Mouse (Mus musculus) hindbrain, postnatal 0 days (tissue): Measurements from ENCODE around the gene Gm10837. TPM values are rescaled to one million over a fixed set of nuclear protein-coding genes. Genes with fewer than 3 reads are reported as not detected.
"Not testable (repeated sequence)": the region's sequence is repeated elsewhere in the genome, so short reads cannot be mapped to it uniquely, and the experiment has no call there.

Experiments
- ATAC-seq: fragments of 200-750 bp; cut with Nextera tagmentation; 2 replicates; pipeline ENCODE4 v1.8.0; 2017; ENCODE audit warnings: mild to moderate bottlenecking, moderate TSS enrichment, moderate library complexity
- DNase-seq: peaks from one replicate; pipeline ENCODE4 v3.0.0-alpha.2; 2015; ENCODE audit warnings: low spot score
- H3K27ac ChIP-seq: fragments of 300-500 bp; sonication (generic); 2 replicates; pipeline ENCODE4 v1.5.1; 2014; ENCODE audit warnings: mild to moderate bottlenecking
- H3K27me3 ChIP-seq: fragments of 300-500 bp; sonication (generic); 2 replicates; pipeline ENCODE4 v1.6.1; 2014; ENCODE audit warnings: low read length, mixed read lengths; ENCODE audit not compliant: insufficient read depth
- H3K36me3 ChIP-seq: fragments of 300-500 bp; sonication (generic); 2 replicates; pipeline ENCODE4 v1.6.1; 2014; ENCODE audit warnings: low read length, mixed read lengths; ENCODE audit not compliant: insufficient read depth
- H3K4me1 ChIP-seq: fragments of 300-500 bp; sonication (generic); 2 replicates; pipeline ENCODE4 v1.6.1; 2014; ENCODE audit warnings: antibody characterized with exemption, low read length, mixed read lengths; ENCODE audit not compliant: insufficient read depth
- H3K4me2 ChIP-seq: fragments of 300-500 bp; sonication (generic); 2 replicates; pipeline ENCODE4 v1.6.1; 2014; ENCODE audit warnings: low read depth, mild to moderate bottlenecking, low read length, moderate library complexity, mixed read lengths
- H3K4me3 ChIP-seq: fragments of 300-500 bp; sonication (generic); 2 replicates; pipeline ENCODE4 v1.5.1; 2014; ENCODE audit warnings: low read length
- H3K9ac ChIP-seq: fragments of 300-500 bp; sonication (generic); replicated peaks from 2 replicates; pipeline ENCODE4 v1.6.1; 2014; ENCODE audit warnings: mild to moderate bottlenecking, low read length, moderate library complexity, mixed read lengths
- H3K9me3 ChIP-seq: fragments of 300-500 bp; sonication (generic); 2 replicates; pipeline ENCODE4 v1.6.1; 2016; ENCODE audit warnings: low read length, mixed read lengths
- CTCF ChIP-seq: IDR thresholded peaks from 2 replicates; pipeline ENCODE4 v1.5.1; 2016; ENCODE audit warnings: antibody characterized with exemption, control low read depth, low read depth
- WGBS: fragments of 180-500 bp; shearing (Covaris S2); extraction: QIAGEN DNeasy Blood & Tissue Kit; methylation state at CpG from one replicate; pipeline ENCODE4 v1.1.7; 2014; 5-methylcytosine and 5-hydroxymethylcytosine counted together
- polyA plus RNA-seq: library from polyadenylated mRNA; unstranded; fragments of >200 nt; fragmentation: Nextera tagmentation; extraction: Ambion mirVana; gene quantifications from 2 replicates; pipeline ENCODE4 v1.2.1, GENCODE M21; 2015
- total RNA-seq: library from RNA; depleted of rRNA; stranded (reverse); fragments of >200 nt; gene quantifications from 2 replicates; pipeline ENCODE4 v1.2.3, GENCODE M21; 2014

Gene Gm10837
- total and polyA plus RNA-seq, 2 experiments from 2014 or later: 1.4 to 4.7 TPM

DNA sequence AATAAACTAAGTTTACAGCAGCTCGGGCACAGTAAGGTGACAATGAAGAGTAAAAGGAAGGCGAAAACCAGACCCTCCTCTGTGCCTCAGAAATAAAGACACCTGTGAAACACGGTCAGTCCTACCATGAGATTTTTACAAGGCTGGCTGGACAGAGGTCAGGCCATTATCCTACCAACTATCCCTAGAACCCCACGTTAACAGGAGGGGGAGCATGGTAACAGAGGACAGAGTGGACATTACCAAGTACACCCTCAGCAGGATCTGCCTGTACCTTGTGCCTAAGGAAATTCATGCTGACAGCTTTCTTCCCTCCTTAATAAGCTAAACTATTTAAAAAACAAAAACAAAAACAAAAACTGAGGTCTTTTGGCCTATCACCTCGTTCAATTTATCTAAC, 30.2 kb upstream of the Gm10837 start:
- Histone ChIP-seq H3K27me3 (no peaks in the 10 kb centered on the region), H3K36me3 (no peaks in the 10 kb centered on the region), H3K4me1 (no peaks in the 10 kb centered on the region), H3K9me3 (no peaks in the 10 kb centered on the region), H3K27ac (peak overlapping the region; percentile 76), H3K9ac (peak overlapping the region; percentile 59), H3K4me3 (peak overlapping the region; percentile 70), H3K4me2 (peak overlapping the region; percentile 61)
- no peak for ATAC-seq
- no peak for DNase-seq
- 38% methylated on average over 5 of the region's 5 CpGs for WGBS
- no peak for TF ChIP-seq CTCF

- Histone ChIP-seq H3K27ac (peak overlapping the region; percentile 94), H3K27me3 (0 out of 2 replicates have a peak, but pooled peaks cover 4% of the 10 kb centered on the region), H3K4me1 (no peaks in the 10 kb centered on the region), H3K9ac (peak overlapping the region; percentile 72), H3K36me3 (no peaks in the 10 kb centered on the region), H3K4me3 (peak overlapping the region; percentile 70), H3K9me3 (no peaks in the 10 kb centered on the region), H3K4me2 (peak overlapping the region; percentile 61)
- peak; percentile 23 for DNase-seq
- WGBS: 31% methylated on average over 3 of the region's 3 CpGs
- no peak for TF ChIP-seq CTCF
- ATAC-seq: no peak
Observed at GRCm38 (mm10) chr14:122461500-122461899, 28.9 kb upstream of the Gm10837 start.

DNA sequence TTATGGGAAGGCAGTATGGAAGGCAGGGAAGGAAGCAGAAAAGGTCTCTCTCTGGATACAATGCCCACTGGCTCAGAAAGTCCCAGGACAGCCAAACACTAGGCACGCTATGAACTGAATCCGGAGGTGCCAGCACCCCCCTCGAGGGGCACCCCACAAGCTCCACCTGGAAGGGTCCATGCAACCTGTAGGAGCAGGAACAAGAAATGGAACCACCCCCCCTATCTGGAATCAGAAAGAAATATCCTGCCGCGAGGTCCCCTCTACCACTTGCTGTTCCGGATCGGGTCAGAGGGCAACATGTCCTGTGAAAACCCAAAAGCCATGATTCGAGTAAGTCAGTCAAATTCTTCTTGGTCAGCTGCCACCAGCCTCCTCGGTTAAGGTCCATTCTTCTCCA, 28.4 kb upstream of the Gm10837 start:
- 0 out of 2 replicates have a peak, but pooled peaks cover 4% of the 10 kb centered on the region for H3K27me3 ChIP-seq
- WGBS: 14% methylated on average over 9 of the region's 9 CpGs
- no peak for DNase-seq
- H3K4me3 ChIP-seq: peak overlapping the region; percentile 70
- ATAC-seq: no peak
- TF ChIP-seq CTCF: no peak
- no peaks in the 10 kb centered on the region for H3K36me3 ChIP-seq
- peak overlapping the region; percentile 72 for H3K9ac ChIP-seq
- H3K4me1 ChIP-seq: no peaks in the 10 kb centered on the region
- no peaks in the 10 kb centered on the region for H3K9me3 ChIP-seq
- H3K27ac ChIP-seq: peak overlapping the region; percentile 94
- H3K4me2 ChIP-seq: peak overlapping the region; percentile 61

GRCm38 (mm10) chr14:122462689-122463079, 27.7 kb upstream of the Gm10837 start:
- no peaks in the 10 kb centered on the region for H3K4me1 ChIP-seq
- peak overlapping the region; percentile 72 for H3K9ac ChIP-seq
- H3K27ac ChIP-seq: peak overlapping the region; percentile 94
- peak overlapping the region; percentile 61 for H3K4me2 ChIP-seq
- no peaks in the 10 kb centered on the region for H3K9me3 ChIP-seq
- H3K27me3 ChIP-seq: peaks cover 10% of the 10 kb centered on the region; the same call in 1 of the 2 replicates
- TF ChIP-seq CTCF: no peak
- H3K4me3 ChIP-seq: peak overlapping the region; percentile 70
- DNase-seq (no peak), ATAC-seq (no peak)
- H3K36me3 ChIP-seq: no peaks in the 10 kb centered on the region
- WGBS: 11% methylated on average over 17 of the region's 17 CpGs

GRCm38 (mm10) chr14:122463080-122463691, 27.2 kb upstream of the Gm10837 start:
- Histone ChIP-seq H3K36me3 (no peaks in the 10 kb centered on the region), H3K4me1 (no peaks in the 10 kb centered on the region), H3K4me2 (peak overlapping the region; percentile 61), H3K27me3 (peaks cover 13% of the 10 kb centered on the region; the same call in 1 of the 2 replicates), H3K9ac (peak overlapping the region; percentile 72), H3K27ac (peak overlapping the region; percentile 94), H3K9me3 (no peaks in the 10 kb centered on the region), H3K4me3 (peak overlapping the region; percentile 70)
- ATAC-seq (no peak), DNase-seq (peak; percentile 50)
- 2% methylated on average over 40 of the region's 40 CpGs for WGBS
- TF ChIP-seq CTCF: no peak

- H3K9me3 ChIP-seq, H3K36me3 ChIP-seq, H3K4me1 ChIP-seq: not testable (repeated sequence)
- H3K27me3 ChIP-seq: peaks cover 18% of the 10 kb centered on the region; the same call in 1 of the 2 replicates
- peak; percentile 60 for DNase-seq
- WGBS: under 1% methylated on average over 43 of the region's 58 CpGs
- peak; percentile 18 for ATAC-seq
- peak overlapping the region; percentile 94 for H3K27ac ChIP-seq
- H3K9ac ChIP-seq: peak overlapping the region; percentile 72
- H3K4me2 ChIP-seq: peak overlapping the region; percentile 61
- peak overlapping the region; percentile 70 for H3K4me3 ChIP-seq
Observed at GRCm38 (mm10) chr14:122463734-122464341, 26.5 kb upstream of the Gm10837 start.

DNA sequence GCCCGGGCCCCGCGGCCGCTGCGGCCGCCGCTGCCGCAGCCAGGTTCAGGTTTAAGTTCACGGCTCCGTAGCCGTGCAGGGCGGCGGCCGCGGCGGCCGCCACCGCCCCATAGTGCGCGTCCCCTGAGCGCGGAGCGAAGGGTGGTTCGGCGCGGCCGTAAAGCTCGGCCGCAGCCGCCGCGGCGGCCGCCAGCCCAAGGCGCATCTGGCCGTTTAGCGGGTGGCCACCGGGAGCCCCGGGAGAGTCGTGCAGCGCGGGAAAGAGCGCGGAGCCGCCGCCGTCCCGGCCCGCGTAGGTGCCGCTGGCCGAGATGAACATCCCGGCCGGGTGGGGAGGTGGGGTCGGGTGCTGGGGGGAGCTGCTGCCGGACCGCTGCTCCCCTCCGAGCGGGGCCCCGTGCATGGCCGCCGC, 26.0 kb upstream of the Gm10837 start:
- H3K36me3 ChIP-seq: no peaks in the 10 kb centered on the region
- 1% methylated on average over 49 of the region's 62 CpGs for WGBS
- peak overlapping the region; percentile 70 for H3K4me3 ChIP-seq
- H3K27me3 ChIP-seq: peaks cover 21% of the 10 kb centered on the region; the same call in 1 of the 2 replicates
- H3K4me2 ChIP-seq: peak overlapping the region; percentile 61
- peak overlapping the region; percentile 72 for H3K9ac ChIP-seq
- peak overlapping the region; percentile 94 for H3K27ac ChIP-seq
- no peaks in the 10 kb centered on the region for H3K4me1 ChIP-seq
- ATAC-seq (peak; percentile 8), DNase-seq (no peak)
- no peak for TF ChIP-seq CTCF
- H3K9me3 ChIP-seq: no peaks in the 10 kb centered on the region
